Mouse (Mus musculus) lung, adult 2 months (tissue): ENCODE data around the gene Elmo1. TPM values are rescaled to one million over a fixed set of nuclear protein-coding genes. Genes with fewer than 3 reads are reported as not detected.

ENCODE experiments used
- DNase-seq: peaks from one replicate; pipeline ENCODE4 v3.0.0; 2022
- H3K4me1 ChIP-seq: fragments of 200-500 bp; 2 replicates; pipeline ENCODE4 v1.6.1; 2011; ENCODE audit warnings: low read length; ENCODE audit not compliant: control insufficient read depth, insufficient read depth
- H3K4me3 ChIP-seq: fragments of 200-500 bp; replicated peaks from 2 replicates; pipeline ENCODE3; 2011; ENCODE audit warnings: low read depth, mild to moderate bottlenecking, control low read depth, low read length; ENCODE audit errors: extremely low read depth
- CTCF ChIP-seq: fragments of 200-500 bp; IDR thresholded peaks from 2 replicates; pipeline ENCODE4 v1.5.1; 2011; ENCODE audit warnings: mild to moderate bottlenecking, low read length, control low read depth; ENCODE audit not compliant: insufficient read depth
- POLR2A ChIP-seq: fragments of 200-500 bp; IDR thresholded peaks from 2 replicates; pipeline ENCODE4 v1.6.1; 2011; ENCODE audit warnings: low read depth, mild to moderate bottlenecking, control low read depth, low read length, borderline replicate concordance; ENCODE audit errors: extremely low read depth
- WGBS: fragments of 180-500 bp; shearing (Covaris S2); methylation state at CpG from one replicate; pipeline ENCODE4 v1.1.7; 2018; 5-methylcytosine and 5-hydroxymethylcytosine counted together
- polyA plus RNA-seq: library from polyadenylated mRNA; depleted of rRNA; stranded (reverse); fragments of >200 nt; gene quantifications from 2 replicates; pipeline ENCODE4 v1.2.3, GENCODE M21; 2012

Elmo1 gene
- polyA plus RNA-seq, 1 experiment = 28.3 TPM

- TF ChIP-seq POLR2A (no peak), CTCF (peak; percentile 21; the same call in 1 of the 2 replicates)
- DNase-seq = no peak
- no peak overlapping the region for H3K4me3 ChIP-seq
- peaks cover 5% of the 10 kb centered on the region for H3K4me1 ChIP-seq
- WGBS = 25% methylated on average over 7 of the region's 7 CpGs
Observed at GRCm38 (mm10) chr13:20207950-20208642, 117.7 kb downstream of the Elmo1 start.

GRCm38 (mm10) chr13:20208867-20209266, 118.5 kb downstream of the Elmo1 start:
- Histone ChIP-seq H3K4me3 (no peak overlapping the region), H3K4me1 (peaks cover 5% of the 10 kb centered on the region)
- WGBS = 91% methylated on average over 5 of the region's 5 CpGs
- TF ChIP-seq POLR2A = no peak
- no peak for TF ChIP-seq CTCF
- no peak for DNase-seq

GRCm38 (mm10) chr13:20211780-20212179, 121.4 kb downstream of the Elmo1 start:
- TF ChIP-seq CTCF = no peak
- TF ChIP-seq POLR2A = no peak

GRCm38 (mm10) chr13:20212665-20213064, 122.3 kb downstream of the Elmo1 start:
- DNase-seq = no peak
- TF ChIP-seq CTCF (no peak), POLR2A (no peak)
- Histone ChIP-seq H3K4me3 (no peak overlapping the region), H3K4me1 (peaks cover 2% of the 10 kb centered on the region)
- WGBS = 84% methylated on average over 6 of the region's 6 CpGs

More at GRCm38 (mm10) chr13:20211780-20212179, 121.4 kb downstream of the Elmo1 start:
- Histone ChIP-seq H3K4me3 (no peak overlapping the region), H3K4me1 (peaks cover 5% of the 10 kb centered on the region)
- WGBS = 32% methylated on average over 5 of the region's 5 CpGs
- DNase-seq = no peak

GRCm38 (mm10) chr13:20213861-20214260, 123.5 kb downstream of the Elmo1 start:
- WGBS = 85% methylated on average over 5 of the region's 5 CpGs
- Histone ChIP-seq H3K4me1 (no peaks in the 10 kb centered on the region; the same call in none of the 2 replicates), H3K4me3 (no peak overlapping the region)
- TF ChIP-seq CTCF = no peak
- no peak for TF ChIP-seq POLR2A
- DNase-seq = no peak

GRCm38 (mm10) chr13:20217453-20218090, 127.2 kb downstream of the Elmo1 start:
- no peak for DNase-seq
- 53% methylated on average over 4 of the region's 4 CpGs for WGBS
- H3K4me3 ChIP-seq = no peak overlapping the region
- TF ChIP-seq CTCF = no peak
- no peak for TF ChIP-seq POLR2A
- H3K4me1 ChIP-seq = no peaks in the 10 kb centered on the region; the same call in 1 of the 2 replicates

- TF ChIP-seq POLR2A (no peak), CTCF (no peak)
- Histone ChIP-seq H3K4me3 (no peak overlapping the region), H3K4me1 (no peaks in the 10 kb centered on the region; the same call in 1 of the 2 replicates)
- 50% methylated on average over 4 of the region's 4 CpGs for WGBS
- DNase-seq = no peak
Observed at GRCm38 (mm10) chr13:20218126-20218525, 127.7 kb downstream of the Elmo1 start.

- TF ChIP-seq POLR2A (no peak), CTCF (no peak)
- H3K4me3 ChIP-seq = no peak overlapping the region
- no peaks in the 10 kb centered on the region; the same call in 1 of the 2 replicates for H3K4me1 ChIP-seq
- no peak for DNase-seq
Observed at GRCm38 (mm10) chr13:20220414-20220813, 130.0 kb downstream of the Elmo1 start.

GRCm38 (mm10) chr13:20227923-20228705, 137.7 kb downstream of the Elmo1 start:
- H3K4me1 ChIP-seq = peaks cover 16% of the 10 kb centered on the region
- 59% methylated on average over 11 of the region's 11 CpGs for WGBS
- no peak for DNase-seq
- H3K4me3 ChIP-seq = no peak overlapping the region
- no peak for TF ChIP-seq POLR2A
